Mouse (Mus musculus) kidney, postnatal 10 days (tissue): ENCODE measurements around the gene Clic5.
"Not testable (repeated sequence)": the region's sequence is repeated elsewhere in the genome, so short reads cannot be mapped to it uniquely, and the experiment has no call there.

Experiments
- DNase-seq: peaks from one replicate; pipeline ENCODE4 v3.0.0; 2021; ENCODE audit warnings: mixed read lengths

The Clic5 gene

GRCm38 (mm10) chr17:44188042-44188768 is at the start of gene Clic5:
Gene Clic5 (plus strand): TSS chr17:44188584.
- DNase-seq: peak; percentile 74

- DNase-seq: no peak
These were observed 42.6 kb upstream of the Clic5 start for GRCm38 (mm10) chr17:44145806-44146205.

GRCm38 (mm10) chr17:44148109-44148846 is 40.1 kb upstream of the Clic5 start:
- no peak for DNase-seq

- DNase-seq: peak; percentile 79
These were observed 37.3 kb upstream of the Clic5 start for GRCm38 (mm10) chr17:44151130-44151529.

GRCm38 (mm10) chr17:44151889-44152288 is 36.5 kb upstream of the Clic5 start:
- DNase-seq: no peak

- DNase-seq: no peak
These were observed 34.5 kb upstream of the Clic5 start for GRCm38 (mm10) chr17:44153871-44154270.

- DNase-seq: no peak
These were observed 33.2 kb upstream of the Clic5 start for GRCm38 (mm10) chr17:44155204-44155603.

GRCm38 (mm10) chr17:44158186-44158585 is 30.2 kb upstream of the Clic5 start:
- peak; percentile 26 for DNase-seq

- no peak for DNase-seq
These were observed 27.9 kb upstream of the Clic5 start for GRCm38 (mm10) chr17:44160449-44160848.

GRCm38 (mm10) chr17:44162514-44162913 is 25.9 kb upstream of the Clic5 start:
- peak; percentile 23 for DNase-seq

GRCm38 (mm10) chr17:44162935-44163334 is 25.4 kb upstream of the Clic5 start:
- no peak for DNase-seq

- peak; percentile 28 for DNase-seq
These were observed 22.5 kb upstream of the Clic5 start for GRCm38 (mm10) chr17:44165730-44166347.

- DNase-seq: no peak
These were observed 18.7 kb upstream of the Clic5 start for GRCm38 (mm10) chr17:44169676-44170075.

GRCm38 (mm10) chr17:44170316-44170715 is 18.1 kb upstream of the Clic5 start:
- peak; percentile 52 for DNase-seq

GRCm38 (mm10) chr17:44171930-44172329 is 16.5 kb upstream of the Clic5 start:
- DNase-seq: no peak

GRCm38 (mm10) chr17:44173341-44173740 is 15.0 kb upstream of the Clic5 start:
- no peak for DNase-seq

GRCm38 (mm10) chr17:44177291-44177690 is 11.1 kb upstream of the Clic5 start:
- DNase-seq: no peak

- no peak for DNase-seq
These were observed 7.0 kb upstream of the Clic5 start for GRCm38 (mm10) chr17:44181346-44181745.

- DNase-seq: no peak
These were observed 1.5 kb upstream of the Clic5 start for GRCm38 (mm10) chr17:44186871-44187270.

GRCm38 (mm10) chr17:44187537-44187936 is 847 bp upstream of the Clic5 start:
- DNase-seq: not testable (repeated sequence)

GRCm38 (mm10) chr17:44188769-44189145 is 373 bp downstream of the Clic5 start:
- DNase-seq: peak; percentile 34

GRCm38 (mm10) chr17:44189696-44190095 is 1.3 kb downstream of the Clic5 start:
- DNase-seq: peak; percentile 74

GRCm38 (mm10) chr17:44190246-44190645 is 1.9 kb downstream of the Clic5 start:
- no peak for DNase-seq

- DNase-seq: no peak
These were observed 4.6 kb downstream of the Clic5 start for GRCm38 (mm10) chr17:44192981-44193380.
